ENCODE assay signal across 25 mouse cellular contexts in genomic region chr13:103494371-103494770, GRCm38 (mm10).
DNase-seq lines count a peak whose midpoint lies in the region; ATAC-seq lines count a peak whose summit lies in the region.
"Had no signal": no experiment of that assay in that cellular context is flagged by ENCODE, and none has a peak within 500 bp of the region (broad histone marks: within the 10 kb centered on the region; RNA-seq: fewer than 3 reads in every experiment).

No protein-coding gene starts in this region.

- H3K27ac ChIP-seq in heart, embryonic 13.5 days (replicated peaks), result peak overlapping the region; percentile 46
- H3K27ac ChIP-seq: embryonic facial prominence, embryonic 15.5 days; kidney, embryonic 15.5 days; liver, embryonic 15.5 days; lung, embryonic 15.5 days; midbrain, embryonic 13.5 days; stomach, postnatal 0 days had no signal

- no peak for ATAC-seq in heart, embryonic 13.5 days (ENCODE audit: extremely low read depth, insufficient number of reproducible peaks, low FRiP score, low TSS enrichment)
- ATAC-seq: forebrain, embryonic 14.5 days; midbrain, embryonic 13.5 days had no signal

- peaks cover 36% of the 10 kb centered on the region for H3K4me1 ChIP-seq in heart, embryonic 13.5 days
- H3K4me1 ChIP-seq: embryonic facial prominence, embryonic 15.5 days; kidney, embryonic 15.5 days; liver, embryonic 15.5 days; lung, embryonic 15.5 days; megakaryocyte, embryonic 14.5 days had no signal

- H3K4me3 ChIP-seq in heart, embryonic 13.5 days, result no peak overlapping the region
- H3K4me3 ChIP-seq: embryonic facial prominence, embryonic 15.5 days; kidney, embryonic 15.5 days; liver, embryonic 15.5 days; lung, embryonic 15.5 days; megakaryocyte, embryonic 14.5 days; midbrain, embryonic 13.5 days had no signal

- H3K9ac ChIP-seq in heart, embryonic 13.5 days, result no peak overlapping the region
- H3K9ac ChIP-seq: embryonic facial prominence, embryonic 15.5 days; kidney, embryonic 15.5 days; liver, embryonic 15.5 days; lung, embryonic 15.5 days; midbrain, embryonic 13.5 days had no signal

- DNase-seq in heart, adult 18-20 months, result peak; percentile 13 to 41
- DNase-seq in heart, postnatal 36 days, result no peak
- DNase-seq in NIH3T3 (ENCODE audit: low read depth), result peak; percentile 3
- DNase-seq in heart, postnatal 14 days, result peak; percentile 6 to 23
- no peak for DNase-seq in cerebellum, postnatal 4 days (ENCODE audit: low spot score in 2 of 2)
- no peak for DNase-seq in frontal cortex, postnatal 36 days (ENCODE audit: low spot score in 2 of 2)
- DNase-seq: B cell, adult 2 months; cerebellum, adult 2 months; kidney, adult 11 months; kidney, postnatal 36 days; lung, postnatal 36 days; right cerebral cortex, postnatal 14 days; thymus, adult 2 months; thymus, postnatal 4 days had no signal

- no peaks in the 10 kb centered on the region for H3K36me3 ChIP-seq in heart, embryonic 13.5 days
- H3K36me3 ChIP-seq: embryonic facial prominence, embryonic 15.5 days; G1E; kidney, embryonic 15.5 days; liver, embryonic 15.5 days; lung, embryonic 15.5 days; midbrain, embryonic 13.5 days had no signal

- WGBS in heart, embryonic 13.5 days, result 25% methylated on average over 9 of the region's 9 CpGs

- no peak overlapping the region for H3K4me2 ChIP-seq in heart, embryonic 13.5 days
- H3K4me2 ChIP-seq: embryonic facial prominence, embryonic 15.5 days; kidney, embryonic 15.5 days; liver, embryonic 15.5 days; lung, embryonic 15.5 days; midbrain, embryonic 13.5 days had no signal

- peaks cover 7% of the 10 kb centered on the region; the same call in 1 of the 2 replicates for H3K27me3 ChIP-seq in heart, embryonic 13.5 days (replicated peaks)
- H3K27me3 ChIP-seq: CH12.LX; embryonic facial prominence, embryonic 15.5 days; kidney, embryonic 15.5 days; liver, embryonic 15.5 days; lung, embryonic 15.5 days; megakaryocyte, embryonic 14.5 days; midbrain, embryonic 13.5 days had no signal

- intact Hi-C loops in heart, postnatal 36 days (cut with DNase I), result no loop called here
- intact Hi-C loops in heart, postnatal 14 days (cut with DNase I), result no loop called here

- H3K9me3 ChIP-seq in heart, embryonic 13.5 days, result no peaks in the 10 kb centered on the region
- H3K9me3 ChIP-seq: embryonic facial prominence, embryonic 15.5 days; G1E; liver, embryonic 15.5 days; lung, embryonic 15.5 days; megakaryocyte, embryonic 14.5 days; midbrain, embryonic 13.5 days had no signal

Comparison
In these comparisons a context has a peak if more than half of its experiments do, and no peak if none do; other contexts are left out.
1. DNase-seq: peak in heart, adult 18-20 months (2 of 2), NIH3T3 (single experiment) and heart, postnatal 14 days (2 of 2); none in heart, postnatal 36 days (0 of 2), cerebellum, postnatal 4 days (0 of 2) and frontal cortex, postnatal 36 days (0 of 2).